ENCODE assay signal across 31 mouse cellular contexts in the genomic region with DNA sequence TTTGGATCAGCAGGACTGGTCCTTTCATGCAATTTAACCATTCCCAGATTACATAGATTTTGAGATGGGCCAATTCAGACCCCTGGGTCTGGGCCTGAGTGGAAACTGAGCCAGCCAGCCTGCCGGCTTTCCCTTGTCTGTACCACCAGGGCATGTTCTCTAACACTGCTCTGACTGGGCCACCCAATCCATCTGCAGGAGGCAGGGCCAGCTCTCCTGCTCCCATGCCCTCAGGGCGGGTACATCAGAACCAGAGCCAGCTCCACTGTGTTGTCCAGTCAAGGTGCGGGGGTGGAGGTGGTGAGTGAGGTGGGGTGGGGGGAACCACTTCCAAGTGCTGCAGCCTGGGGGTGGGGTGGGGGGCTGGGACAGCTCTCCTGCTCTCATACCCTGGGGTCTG. TPM values are rescaled to one million over a fixed set of nuclear protein-coding genes. Genes with fewer than 3 reads are reported as not detected.
DNase-seq lines count a peak whose midpoint lies in the region; ATAC-seq and TF ChIP-seq lines count a peak whose summit lies in the region.
"Had no signal": no experiment of that assay in that cellular context is flagged by ENCODE, and none has a peak within 500 bp of the region (broad histone marks: within the 10 kb centered on the region; RNA-seq: fewer than 3 reads in every experiment).

No protein-coding gene starts in this region.

- H3K27ac ChIP-seq in intestine, embryonic 14.5 days (ENCODE audit: low read depth), result no peak overlapping the region
- no peak overlapping the region for H3K27ac ChIP-seq in intestine, postnatal 0 days (ENCODE audit: low read depth, low read length)
- no peak overlapping the region for H3K27ac ChIP-seq in neural tube, embryonic 13.5 days (replicated peaks)
- H3K27ac ChIP-seq in neural tube, embryonic 15.5 days (replicated peaks), result no peak overlapping the region
- H3K27ac ChIP-seq: forebrain, embryonic 12.5 days; gastrocnemius, adult 2 months; limb, embryonic 15.5 days; liver, embryonic 15.5 days; midbrain, embryonic 15.5 days; stomach, embryonic 15.5 days had no signal

- ATAC-seq in intestine, embryonic 14.5 days (replicated peaks; ENCODE audit: low FRiP score, low TSS enrichment, low read depth), result 0 out of 2 replicates have a peak, but pooled peaks have one; percentile 28
- no peak for ATAC-seq in intestine, postnatal 0 days
- no peak for ATAC-seq in neural tube, embryonic 13.5 days (ENCODE audit: low read depth)
- no peak for ATAC-seq in neural tube, embryonic 15.5 days (ENCODE audit: low FRiP score)

- whole genome bisulfite sequencing in intestine, embryonic 14.5 days, result 66% methylated on average over 3 of the region's 3 CpGs
- WGBS in intestine, postnatal 0 days, result 77% methylated on average over 3 of the region's 3 CpGs
- WGBS in neural tube, embryonic 13.5 days, result 72% methylated on average over 3 of the region's 3 CpGs
- WGBS in neural tube, embryonic 15.5 days, result 70% methylated on average over 3 of the region's 3 CpGs

- no peak for TF ChIP-seq CTCF in intestine, postnatal 0 days (IDR thresholded peaks at IDR 0.05; ENCODE audit: low read depth)

- no peaks in the 10 kb centered on the region for H3K9me3 ChIP-seq in intestine, embryonic 14.5 days (ENCODE audit: control insufficient read depth, low read length)
- H3K9me3 ChIP-seq in intestine, postnatal 0 days (ENCODE audit: control insufficient read depth), result no peaks in the 10 kb centered on the region
- no peaks in the 10 kb centered on the region for H3K9me3 ChIP-seq in neural tube, embryonic 13.5 days
- H3K9me3 ChIP-seq in neural tube, embryonic 15.5 days (replicated peaks), result no peaks in the 10 kb centered on the region
- H3K9me3 ChIP-seq: forebrain, embryonic 12.5 days; limb, embryonic 15.5 days; liver, embryonic 15.5 days; midbrain, embryonic 15.5 days; stomach, embryonic 15.5 days had no signal

- peaks cover 11% of the 10 kb centered on the region; the same call in 1 of the 2 replicates for H3K27me3 ChIP-seq in intestine, embryonic 14.5 days (replicated peaks; ENCODE audit: control insufficient read depth, insufficient read depth, low read length)
- no peaks in the 10 kb centered on the region for H3K27me3 ChIP-seq in intestine, postnatal 0 days (replicated peaks; ENCODE audit: control insufficient read depth, insufficient read depth, low read length)
- H3K27me3 ChIP-seq in neural tube, embryonic 13.5 days, result peaks cover 55% of the 10 kb centered on the region
- H3K27me3 ChIP-seq in neural tube, embryonic 15.5 days (replicated peaks), result peaks cover 31% of the 10 kb centered on the region

- peak; percentile 38 for DNase-seq in adrenal gland, postnatal 14 days
- no peak for DNase-seq in adrenal gland, postnatal 4 days (ENCODE audit: low spot score in 2 of 2)
- DNase-seq in intestine, embryonic 14.5 days (ENCODE audit: low spot score), result no peak
- DNase-seq in gastrocnemius, postnatal 10 days, result no peak
- DNase-seq: adrenal gland, postnatal 36 days; gastrocnemius, adult 2 months; kidney, adult 18-20 months; layer of hippocampus, adult 9-11 months; lung, postnatal 4 days; right cerebral cortex, adult 18-20 months; right cerebral cortex, postnatal 4 days had no signal

- H3K9ac ChIP-seq in intestine, embryonic 14.5 days (ENCODE audit: low read length), result no peak overlapping the region
- H3K9ac ChIP-seq in intestine, postnatal 0 days (ENCODE audit: low read depth, low read length), result no peak overlapping the region
- 0 out of 2 replicates have a peak overlapping the region, but pooled peaks have one; percentile 43 for H3K9ac ChIP-seq in neural tube, embryonic 13.5 days
- no peak overlapping the region for H3K9ac ChIP-seq in neural tube, embryonic 15.5 days (replicated peaks)
- H3K9ac ChIP-seq: forebrain, embryonic 12.5 days; liver, embryonic 15.5 days; stomach, embryonic 15.5 days had no signal

- peaks cover 8% of the 10 kb centered on the region; the same call in 1 of the 2 replicates for H3K4me1 ChIP-seq in intestine, embryonic 14.5 days (replicated peaks; ENCODE audit: control insufficient read depth, insufficient read depth, low read length)
- no peaks in the 10 kb centered on the region for H3K4me1 ChIP-seq in intestine, postnatal 0 days (replicated peaks; ENCODE audit: control insufficient read depth, insufficient read depth, low read length)
- peaks cover 10% of the 10 kb centered on the region for H3K4me1 ChIP-seq in neural tube, embryonic 13.5 days (replicated peaks)
- peaks cover 10% of the 10 kb centered on the region for H3K4me1 ChIP-seq in neural tube, embryonic 15.5 days

- H3K4me2 ChIP-seq in intestine, embryonic 14.5 days (ENCODE audit: low read length), result no peak overlapping the region
- H3K4me2 ChIP-seq in intestine, postnatal 0 days (replicated peaks; ENCODE audit: low read depth), result no peak overlapping the region
- H3K4me2 ChIP-seq in neural tube, embryonic 13.5 days, result no peak overlapping the region
- H3K4me2 ChIP-seq in neural tube, embryonic 15.5 days, result no peak overlapping the region

- no peak overlapping the region for H3K4me3 ChIP-seq in intestine, embryonic 14.5 days (ENCODE audit: low read depth, low read length)
- H3K4me3 ChIP-seq in intestine, postnatal 0 days (ENCODE audit: low read depth, low read length), result no peak overlapping the region
- H3K4me3 ChIP-seq in neural tube, embryonic 13.5 days, result no peak overlapping the region
- no peak overlapping the region for H3K4me3 ChIP-seq in neural tube, embryonic 15.5 days (replicated peaks)
- H3K4me3 ChIP-seq: gastrocnemius, adult 2 months; myocyte had no signal

- no peaks in the 10 kb centered on the region for H3K36me3 ChIP-seq in intestine, embryonic 14.5 days (ENCODE audit: control insufficient read depth, insufficient read depth, low read length)
- no peaks in the 10 kb centered on the region for H3K36me3 ChIP-seq in intestine, postnatal 0 days (ENCODE audit: control insufficient read depth, insufficient read depth)
- no peaks in the 10 kb centered on the region for H3K36me3 ChIP-seq in neural tube, embryonic 13.5 days
- no peaks in the 10 kb centered on the region for H3K36me3 ChIP-seq in neural tube, embryonic 15.5 days
- H3K36me3 ChIP-seq: forebrain, embryonic 12.5 days; limb, embryonic 15.5 days; liver, embryonic 15.5 days; midbrain, embryonic 15.5 days; stomach, embryonic 15.5 days had no signal

RNA-seq across cellular contexts. Expression of gene Sowaha, which starts 6.3 kb away (rescaled TPM):
- 0.68 and 1.1 TPM in 2 replicates for total RNA-seq in adrenal gland, postnatal 14 days (2021)
- total RNA-seq in adrenal gland, postnatal 4 days (2021), result 1 to 10 TPM; 1.7 to 2.2 TPM
- 0.09 and 0.28 TPM in 2 replicates for polyA plus RNA-seq in intestine, embryonic 14.5 days (2014; fragmentation: Nextera tagmentation; extraction: Ambion mirVana)
- polyA plus RNA-seq in intestine, postnatal 0 days (2015; fragmentation: Nextera tagmentation; extraction: Ambion mirVana), result 1.1 and 1.5 TPM in 2 replicates
- polyA plus RNA-seq in neural tube, embryonic 13.5 days (2015; fragmentation: Nextera tagmentation; extraction: Ambion mirVana), result 0.21 and 0.27 TPM in 2 replicates
- polyA plus RNA-seq in neural tube, embryonic 15.5 days (2015; fragmentation: Nextera tagmentation; extraction: Ambion mirVana), result 1.4 and 1.6 TPM in 2 replicates
- under 1 TPM; 0.23 to 0.27 TPM for total RNA-seq in gastrocnemius, postnatal 10 days (2021)
- total RNA-seq: hematopoietic stem cell, adult 5-6 weeks had no signal
- polyA plus RNA-seq: myocyte had no signal

RNA-seq across cellular contexts. Expression of gene Gm9945, which starts 6.4 kb away (rescaled TPM):
- total RNA-seq in adrenal gland, postnatal 14 days (2021), result not detected in 2 replicates
- total RNA-seq in adrenal gland, postnatal 4 days (2021), result not detected
- polyA plus RNA-seq in intestine, embryonic 14.5 days (2014; fragmentation: Nextera tagmentation; extraction: Ambion mirVana), result not detected in 2 replicates
- not detected in 2 replicates for polyA plus RNA-seq in intestine, postnatal 0 days (2015; fragmentation: Nextera tagmentation; extraction: Ambion mirVana)
- not detected in 2 replicates for polyA plus RNA-seq in neural tube, embryonic 13.5 days (2015; fragmentation: Nextera tagmentation; extraction: Ambion mirVana)
- polyA plus RNA-seq in neural tube, embryonic 15.5 days (2015; fragmentation: Nextera tagmentation; extraction: Ambion mirVana), result 0.27 TPM in 1 of 2 replicates, not detected in the other
- total RNA-seq in gastrocnemius, postnatal 10 days (2021), result not detected
- total RNA-seq: adrenal gland, postnatal 36 days; gastrocnemius, adult 2 months; hematopoietic stem cell, adult 5-6 weeks; megakaryocyte-erythroid progenitor cell, adult 5-6 weeks had no signal
- polyA plus RNA-seq: forebrain, embryonic 12.5 days; gonadal fat pad, adult 2 months; heart, embryonic 16.5 days; large intestine, adult 2 months; limb, embryonic 15.5 days; lung, embryonic 16.5 days; myocyte; stomach, embryonic 15.5 days had no signal

RNA-seq across cellular contexts. Expression of gene Gm9837, which starts 16.1 kb away (rescaled TPM):
- total RNA-seq in adrenal gland, postnatal 14 days (2021), result not detected in 2 replicates
- total RNA-seq in adrenal gland, postnatal 4 days (2021), result not detected
- not detected in 2 replicates for polyA plus RNA-seq in intestine, embryonic 14.5 days (2014; fragmentation: Nextera tagmentation; extraction: Ambion mirVana)
- not detected in 2 replicates for polyA plus RNA-seq in intestine, postnatal 0 days (2015; fragmentation: Nextera tagmentation; extraction: Ambion mirVana)
- not detected in 2 replicates for polyA plus RNA-seq in neural tube, embryonic 13.5 days (2015; fragmentation: Nextera tagmentation; extraction: Ambion mirVana)
- not detected in 2 replicates for polyA plus RNA-seq in neural tube, embryonic 15.5 days (2015; fragmentation: Nextera tagmentation; extraction: Ambion mirVana)
- not detected for total RNA-seq in gastrocnemius, postnatal 10 days (2021)
- total RNA-seq: adrenal gland, postnatal 36 days; gastrocnemius, adult 2 months; hematopoietic stem cell, adult 5-6 weeks; left cerebral cortex, adult 18-20 months; left cerebral cortex, postnatal 25 days; megakaryocyte-erythroid progenitor cell, adult 5-6 weeks had no signal
- polyA plus RNA-seq: forebrain, embryonic 12.5 days; frontal cortex, adult 2 months; gonadal fat pad, adult 2 months; heart, embryonic 16.5 days; hindbrain, embryonic 16.5 days; large intestine, adult 2 months; limb, embryonic 15.5 days; liver, embryonic 15.5 days; lung, embryonic 16.5 days; midbrain, embryonic 15.5 days; myocyte; neural tube, embryonic 14.5 days; stomach, embryonic 15.5 days had no signal

RNA-seq across cellular contexts. Expression of gene Shroom1, which starts 29.3 kb away (rescaled TPM):
- total RNA-seq in adrenal gland, postnatal 14 days (2021), result 3.9 and 5.7 TPM in 2 replicates
- total RNA-seq in adrenal gland, postnatal 4 days (2021), result 1 to 10 TPM; 4.5 to 5.8 TPM
- 0.97 and 1.4 TPM in 2 replicates for polyA plus RNA-seq in intestine, embryonic 14.5 days (2014; fragmentation: Nextera tagmentation; extraction: Ambion mirVana)
- polyA plus RNA-seq in intestine, postnatal 0 days (2015; fragmentation: Nextera tagmentation; extraction: Ambion mirVana), result 3.0 and 3.7 TPM in 2 replicates
- polyA plus RNA-seq in neural tube, embryonic 13.5 days (2015; fragmentation: Nextera tagmentation; extraction: Ambion mirVana), result 1.9 and 3.5 TPM in 2 replicates
- 3.4 and 4.1 TPM in 2 replicates for polyA plus RNA-seq in neural tube, embryonic 15.5 days (2015; fragmentation: Nextera tagmentation; extraction: Ambion mirVana)
- total RNA-seq in gastrocnemius, postnatal 10 days (2021), result under 1 TPM; 0.45 to 0.54 TPM
- total RNA-seq: hematopoietic stem cell, adult 5-6 weeks; megakaryocyte-erythroid progenitor cell, adult 5-6 weeks had no signal

RNA-seq across cellular contexts. Expression of gene Gm10447, which starts 29.4 kb away (rescaled TPM):
- not detected in 2 replicates for total RNA-seq in adrenal gland, postnatal 14 days (2021)
- total RNA-seq in adrenal gland, postnatal 4 days (2021), result under 1 TPM; 0.36 to 0.51 TPM
- not detected in 2 replicates for polyA plus RNA-seq in intestine, embryonic 14.5 days (2014; fragmentation: Nextera tagmentation; extraction: Ambion mirVana)
- polyA plus RNA-seq in intestine, postnatal 0 days (2015; fragmentation: Nextera tagmentation; extraction: Ambion mirVana), result 0.12 and 0.23 TPM in 2 replicates
- not detected in 2 replicates for polyA plus RNA-seq in neural tube, embryonic 13.5 days (2015; fragmentation: Nextera tagmentation; extraction: Ambion mirVana)
- 0.13 TPM in 1 of 2 replicates, not detected in the other for polyA plus RNA-seq in neural tube, embryonic 15.5 days (2015; fragmentation: Nextera tagmentation; extraction: Ambion mirVana)
- total RNA-seq in gastrocnemius, postnatal 10 days (2021), result not detected
- total RNA-seq: gastrocnemius, adult 2 months; hematopoietic stem cell, adult 5-6 weeks; megakaryocyte-erythroid progenitor cell, adult 5-6 weeks had no signal
- polyA plus RNA-seq: hindbrain, embryonic 16.5 days; midbrain, embryonic 15.5 days; neural tube, embryonic 14.5 days had no signal
